Mouse (Mus musculus): ENCODE results near the gene Spns2. TPM values are rescaled to one million over a fixed set of nuclear protein-coding genes. Genes with fewer than 3 reads are reported as not detected.

Spns2 gene
- polyA plus RNA-seq, 1 experiment from 2014 or later, result 5.7 TPM

DNA sequence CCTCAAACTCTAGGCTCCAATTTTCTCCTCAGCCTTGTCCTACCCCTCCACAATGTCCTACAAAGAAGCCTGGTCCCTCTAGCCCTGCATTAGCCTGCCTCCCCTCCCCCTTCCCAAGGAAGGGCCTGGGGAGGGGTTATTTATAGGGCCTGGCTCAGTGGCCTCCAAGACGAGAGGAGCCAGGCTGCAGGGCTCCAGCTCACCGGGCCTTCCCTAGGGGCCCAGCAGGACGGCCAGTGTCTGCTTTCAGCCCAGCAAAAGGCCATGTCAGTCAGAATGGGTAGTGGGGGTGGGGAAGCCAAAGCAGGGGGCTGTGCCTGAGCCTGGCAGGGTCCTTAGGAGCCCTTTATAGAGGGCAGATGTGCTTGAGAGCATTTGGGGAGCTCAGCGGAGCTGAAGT is 72.3 kb downstream of the Spns2 start:
- 31% methylated on average over 4 of the region's 4 CpGs for WGBS
- no peak overlapping the region for H3K4me3 ChIP-seq (replicated peaks; ENCODE audit: low read length)
- H3K4me2 ChIP-seq (ENCODE audit: low read depth, low read length), result no peak overlapping the region
- H3K27me3 ChIP-seq (ENCODE audit: control insufficient read depth, insufficient read depth, low read length), result no peaks in the 10 kb centered on the region
- H3K9ac ChIP-seq (ENCODE audit: low read length), result no peak overlapping the region
- H3K4me1 ChIP-seq (ENCODE audit: control insufficient read depth, insufficient read depth, low read length), result peaks cover 7% of the 10 kb centered on the region
- ATAC-seq (ENCODE audit: insufficient read depth, low FRiP score), result no peak
- H3K27ac ChIP-seq (ENCODE audit: low read length), result no peak overlapping the region
- H3K9me3 ChIP-seq (replicated peaks; ENCODE audit: control insufficient read depth, low read length), result no peaks in the 10 kb centered on the region
- no peaks in the 10 kb centered on the region for H3K36me3 ChIP-seq (ENCODE audit: control insufficient read depth, insufficient read depth, low read length)

GRCm38 (mm10) chr11:72416666-72417065 is 73.0 kb downstream of the Spns2 start:
- 71% methylated on average over 5 of the region's 5 CpGs for WGBS

DNA sequence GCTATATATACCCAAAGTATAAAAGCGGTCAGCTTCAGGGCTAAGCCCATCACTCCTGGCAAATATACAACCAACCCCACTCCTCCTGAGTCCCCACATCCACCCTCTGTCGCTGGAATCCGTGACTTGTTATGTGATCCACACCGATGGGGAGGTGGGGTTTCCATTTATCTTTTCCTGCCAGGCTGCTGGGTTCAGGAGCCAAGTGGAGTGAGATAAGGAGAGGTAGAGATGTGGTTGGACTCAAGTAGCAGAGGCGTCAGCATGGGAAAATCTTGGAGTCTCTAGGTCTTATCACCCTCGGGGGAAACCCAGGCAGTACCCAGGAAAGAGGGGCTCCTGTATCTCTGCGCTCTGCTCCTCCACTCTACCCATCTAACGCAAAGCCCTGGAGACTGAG is 74.5 kb downstream of the Spns2 start:
- Histone ChIP-seq H3K27me3 (ENCODE audit: control insufficient read depth, insufficient read depth, low read length) (no peaks in the 10 kb centered on the region), H3K4me2 (ENCODE audit: low read depth, low read length) (no peak overlapping the region), H3K9me3 (replicated peaks; ENCODE audit: control insufficient read depth, low read length) (no peaks in the 10 kb centered on the region), H3K4me3 (replicated peaks; ENCODE audit: low read length) (no peak overlapping the region), H3K36me3 (ENCODE audit: control insufficient read depth, insufficient read depth, low read length) (no peaks in the 10 kb centered on the region), H3K27ac (ENCODE audit: low read length) (no peak overlapping the region), H3K9ac (ENCODE audit: low read length) (no peak overlapping the region), H3K4me1 (ENCODE audit: control insufficient read depth, insufficient read depth, low read length) (peaks cover 13% of the 10 kb centered on the region)
- 57% methylated on average over 8 of the region's 8 CpGs for WGBS
- no peak for ATAC-seq (ENCODE audit: insufficient read depth, low FRiP score)

More at GRCm38 (mm10) chr11:72416666-72417065, 73.0 kb downstream of the Spns2 start:
- no peak for ATAC-seq (ENCODE audit: insufficient read depth, low FRiP score)
- Histone ChIP-seq H3K36me3 (ENCODE audit: control insufficient read depth, insufficient read depth, low read length) (no peaks in the 10 kb centered on the region), H3K4me1 (ENCODE audit: control insufficient read depth, insufficient read depth, low read length) (peaks cover 13% of the 10 kb centered on the region), H3K4me2 (ENCODE audit: low read depth, low read length) (no peak overlapping the region), H3K27me3 (ENCODE audit: control insufficient read depth, insufficient read depth, low read length) (no peaks in the 10 kb centered on the region), H3K9me3 (replicated peaks; ENCODE audit: control insufficient read depth, low read length) (no peaks in the 10 kb centered on the region), H3K4me3 (replicated peaks; ENCODE audit: low read length) (no peak overlapping the region), H3K27ac (ENCODE audit: low read length) (no peak overlapping the region), H3K9ac (ENCODE audit: low read length) (no peak overlapping the region)

GRCm38 (mm10) chr11:72413601-72414190 is 76.0 kb downstream of the Spns2 start:
- Histone ChIP-seq H3K27ac (ENCODE audit: low read length) (no peak overlapping the region), H3K9ac (ENCODE audit: low read length) (no peak overlapping the region), H3K36me3 (ENCODE audit: control insufficient read depth, insufficient read depth, low read length) (no peaks in the 10 kb centered on the region), H3K27me3 (ENCODE audit: control insufficient read depth, insufficient read depth, low read length) (no peaks in the 10 kb centered on the region), H3K4me1 (ENCODE audit: control insufficient read depth, insufficient read depth, low read length) (peaks cover 28% of the 10 kb centered on the region), H3K4me2 (ENCODE audit: low read depth, low read length) (no peak overlapping the region), H3K9me3 (replicated peaks; ENCODE audit: control insufficient read depth, low read length) (no peaks in the 10 kb centered on the region), H3K4me3 (replicated peaks; ENCODE audit: low read length) (no peak overlapping the region)
- 57% methylated on average over 5 of the region's 5 CpGs for WGBS
- ATAC-seq (ENCODE audit: insufficient read depth, low FRiP score), result no peak

GRCm38 (mm10) chr11:72413016-72413415 is 76.7 kb downstream of the Spns2 start:
- H3K4me3 ChIP-seq (replicated peaks; ENCODE audit: low read length), result no peak overlapping the region
- no peak overlapping the region for H3K9ac ChIP-seq (ENCODE audit: low read length)
- no peak overlapping the region for H3K27ac ChIP-seq (ENCODE audit: low read length)
- no peak overlapping the region for H3K4me2 ChIP-seq (ENCODE audit: low read depth, low read length)
- ATAC-seq (ENCODE audit: insufficient read depth, low FRiP score), result no peak
- H3K9me3 ChIP-seq (replicated peaks; ENCODE audit: control insufficient read depth, low read length), result no peaks in the 10 kb centered on the region
- H3K27me3 ChIP-seq (ENCODE audit: control insufficient read depth, insufficient read depth, low read length), result no peaks in the 10 kb centered on the region
- 68% methylated on average over 7 of the region's 7 CpGs for whole genome bisulfite sequencing
- peaks cover 34% of the 10 kb centered on the region for H3K4me1 ChIP-seq (ENCODE audit: control insufficient read depth, insufficient read depth, low read length)
- no peaks in the 10 kb centered on the region for H3K36me3 ChIP-seq (ENCODE audit: control insufficient read depth, insufficient read depth, low read length)

DNA sequence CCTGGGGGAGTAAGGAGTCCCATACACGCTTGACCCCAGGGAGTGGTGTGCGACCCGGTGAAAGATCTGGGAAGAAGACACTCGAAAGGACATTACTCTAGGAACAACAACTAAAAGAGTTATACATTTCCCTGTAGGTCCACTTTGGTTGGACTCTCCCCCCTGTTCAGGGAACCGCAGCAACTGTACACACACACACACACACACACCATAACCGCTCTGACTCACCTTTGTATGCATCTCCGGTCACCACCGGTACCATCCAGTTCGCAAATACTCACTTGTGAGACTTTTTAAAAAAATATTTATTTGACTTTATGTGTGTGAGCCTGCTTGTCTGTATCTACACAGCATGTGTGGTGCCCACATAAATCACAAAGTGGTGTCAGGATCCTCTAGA is 77.8 kb downstream of the Spns2 start:
- Histone ChIP-seq H3K27me3 (ENCODE audit: control insufficient read depth, insufficient read depth, low read length) (no peaks in the 10 kb centered on the region), H3K4me3 (replicated peaks; ENCODE audit: low read length) (peak overlapping the region; percentile 82), H3K4me1 (ENCODE audit: control insufficient read depth, insufficient read depth, low read length) (peaks cover 44% of the 10 kb centered on the region), H3K36me3 (ENCODE audit: control insufficient read depth, insufficient read depth, low read length) (no peaks in the 10 kb centered on the region), H3K9ac (ENCODE audit: low read length) (peak overlapping the region; percentile 84), H3K4me2 (ENCODE audit: low read depth, low read length) (peak overlapping the region; percentile 95), H3K9me3 (replicated peaks; ENCODE audit: control insufficient read depth, low read length) (no peaks in the 10 kb centered on the region), H3K27ac (ENCODE audit: low read length) (0 out of 2 replicates have a peak overlapping the region, but pooled peaks have one; percentile 2)
- 0 out of 2 replicates have a peak, but pooled peaks have one; percentile 0 for ATAC-seq (ENCODE audit: insufficient read depth, low FRiP score)
- 17% methylated on average over 9 of the region's 9 CpGs for WGBS

- no peaks in the 10 kb centered on the region for H3K27me3 ChIP-seq (ENCODE audit: control insufficient read depth, insufficient read depth, low read length)
- peak within 1 kb of the TSS; percentile 84 for H3K9ac ChIP-seq (ENCODE audit: low read length)
- WGBS, result under 1% methylated on average over 85 of the region's 86 CpGs
- H3K36me3 ChIP-seq (ENCODE audit: control insufficient read depth, insufficient read depth, low read length), result no peaks in the 10 kb centered on the region
- H3K4me3 ChIP-seq (replicated peaks; ENCODE audit: low read length), result peak within 1 kb of the TSS; percentile 82
- H3K27ac ChIP-seq (ENCODE audit: low read length), result peak within 1 kb of the TSS; percentile 87
- ATAC-seq (ENCODE audit: insufficient read depth, low FRiP score), result peak; percentile 95
- H3K9me3 ChIP-seq (replicated peaks; ENCODE audit: control insufficient read depth, low read length), result no peaks in the 10 kb centered on the region
- H3K4me2 ChIP-seq (ENCODE audit: low read depth, low read length), result peak within 1 kb of the TSS; percentile 95
- H3K4me1 ChIP-seq (ENCODE audit: control insufficient read depth, insufficient read depth, low read length), result peaks cover 49% of the 10 kb centered on the region
These were observed 78.4 kb downstream of the Spns2 start, which contains the start of gene Smtnl2 for GRCm38 (mm10) chr11:72411093-72411921. TSS of gene Smtnl2 (minus strand) at chr11:72411713.

DNA sequence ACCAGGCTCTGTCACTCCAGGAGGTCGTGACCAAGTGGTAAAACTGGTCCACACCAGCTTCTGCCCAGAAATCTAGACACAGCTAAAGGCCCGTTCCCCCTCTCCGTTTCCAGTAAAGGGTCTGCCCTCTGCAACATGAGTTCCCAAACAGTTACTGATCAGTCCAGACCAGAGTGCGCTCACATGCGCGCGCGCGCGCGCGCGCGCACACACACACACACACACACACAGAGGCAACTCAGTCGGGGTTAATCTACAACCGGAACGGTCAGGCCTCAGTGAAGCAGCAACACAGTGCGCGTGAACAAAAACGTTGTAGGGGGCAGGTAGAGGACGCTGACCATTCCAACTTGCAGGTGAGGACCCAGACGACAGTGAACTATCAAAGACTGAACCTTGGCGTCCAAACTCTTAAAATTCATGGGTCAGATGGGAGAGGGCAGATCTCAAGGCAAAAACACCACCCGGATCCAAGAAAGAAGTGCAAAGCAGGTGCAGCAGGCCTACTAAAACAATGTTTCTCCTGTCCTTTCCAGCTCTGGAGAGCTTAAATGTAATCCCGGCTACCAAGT is 79.1 kb downstream of the Spns2 start:
- Histone ChIP-seq H3K27ac (ENCODE audit: low read length) (peak overlapping the region; percentile 87), H3K9ac (ENCODE audit: low read length) (peak overlapping the region; percentile 84), H3K4me1 (ENCODE audit: control insufficient read depth, insufficient read depth, low read length) (peaks cover 54% of the 10 kb centered on the region), H3K36me3 (ENCODE audit: control insufficient read depth, insufficient read depth, low read length) (no peaks in the 10 kb centered on the region), H3K4me3 (replicated peaks; ENCODE audit: low read length) (peak overlapping the region; percentile 82), H3K27me3 (ENCODE audit: control insufficient read depth, insufficient read depth, low read length) (no peaks in the 10 kb centered on the region), H3K9me3 (replicated peaks; ENCODE audit: control insufficient read depth, low read length) (no peaks in the 10 kb centered on the region), H3K4me2 (ENCODE audit: low read depth, low read length) (peak overlapping the region; percentile 95)
- ATAC-seq (ENCODE audit: insufficient read depth, low FRiP score), result no peak
- whole genome bisulfite sequencing, result 3% methylated on average over 25 of the region's 25 CpGs

Data from stomach, embryonic 16.5 days (tissue).